Mouse (Mus musculus): ENCODE measurements around the gene Slc3a1. TPM values are rescaled to one million over a fixed set of nuclear protein-coding genes. Genes with fewer than 3 reads are reported as not detected.

Gene Slc3a1
- polyA plus RNA-seq, 1 experiment from 2014 or later, result 0.58 TPM

GRCm38 (mm10) chr17:85096396-85096795 lies 68.2 kb downstream of the Slc3a1 start:
- H3K27ac ChIP-seq (ENCODE audit: low read length), result no peak overlapping the region
- ATAC-seq (ENCODE audit: insufficient number of reproducible peaks, insufficient read depth, low FRiP score, low read depth), result no peak
- H3K9ac ChIP-seq (replicated peaks; ENCODE audit: low read depth, low read length), result no peak overlapping the region
- no peaks in the 10 kb centered on the region for H3K36me3 ChIP-seq (ENCODE audit: control insufficient read depth, insufficient read depth, low read length)
- H3K9me3 ChIP-seq (ENCODE audit: control insufficient read depth, low read depth, low read length), result 0 out of 2 replicates have a peak, but pooled peaks cover 5% of the 10 kb centered on the region
- H3K4me3 ChIP-seq (ENCODE audit: low read depth, low read length), result no peak overlapping the region
- WGBS, result 96% methylated on average over 3 of the region's 3 CpGs
- H3K27me3 ChIP-seq (ENCODE audit: control insufficient read depth, insufficient read depth, low read length), result no peaks in the 10 kb centered on the region
- H3K4me2 ChIP-seq (replicated peaks; ENCODE audit: low read depth, low read length), result no peak overlapping the region
- H3K4me1 ChIP-seq (ENCODE audit: control insufficient read depth, insufficient read depth, low read length), result peaks cover 2% of the 10 kb centered on the region; the same call in 1 of the 2 replicates

GRCm38 (mm10) chr17:85098677-85099323 lies 70.6 kb downstream of the Slc3a1 start:
- Histone ChIP-seq H3K9me3 (ENCODE audit: control insufficient read depth, low read depth, low read length) (0 out of 2 replicates have a peak, but pooled peaks cover 5% of the 10 kb centered on the region), H3K4me3 (ENCODE audit: low read depth, low read length) (no peak overlapping the region), H3K9ac (replicated peaks; ENCODE audit: low read depth, low read length) (no peak overlapping the region), H3K4me2 (replicated peaks; ENCODE audit: low read depth, low read length) (no peak overlapping the region), H3K27ac (ENCODE audit: low read length) (no peak overlapping the region), H3K4me1 (ENCODE audit: control insufficient read depth, insufficient read depth, low read length) (no peaks in the 10 kb centered on the region), H3K27me3 (ENCODE audit: control insufficient read depth, insufficient read depth, low read length) (no peaks in the 10 kb centered on the region), H3K36me3 (ENCODE audit: control insufficient read depth, insufficient read depth, low read length) (no peaks in the 10 kb centered on the region)
- 89% methylated on average over 7 of the region's 7 CpGs for WGBS
- no peak for ATAC-seq (ENCODE audit: insufficient number of reproducible peaks, insufficient read depth, low FRiP score, low read depth)

- no peak overlapping the region for H3K27ac ChIP-seq (ENCODE audit: low read length)
- no peak overlapping the region for H3K9ac ChIP-seq (replicated peaks; ENCODE audit: low read depth, low read length)
- H3K36me3 ChIP-seq (ENCODE audit: control insufficient read depth, insufficient read depth, low read length), result no peaks in the 10 kb centered on the region
- WGBS, result 81% methylated on average over 3 of the region's 3 CpGs
- H3K27me3 ChIP-seq (ENCODE audit: control insufficient read depth, insufficient read depth, low read length), result no peaks in the 10 kb centered on the region
- no peaks in the 10 kb centered on the region for H3K4me1 ChIP-seq (ENCODE audit: control insufficient read depth, insufficient read depth, low read length)
- 0 out of 2 replicates have a peak, but pooled peaks cover 5% of the 10 kb centered on the region for H3K9me3 ChIP-seq (ENCODE audit: control insufficient read depth, low read depth, low read length)
- H3K4me2 ChIP-seq (replicated peaks; ENCODE audit: low read depth, low read length), result no peak overlapping the region
- no peak overlapping the region for H3K4me3 ChIP-seq (ENCODE audit: low read depth, low read length)
- no peak for ATAC-seq (ENCODE audit: insufficient number of reproducible peaks, insufficient read depth, low FRiP score, low read depth)
Measured at GRCm38 (mm10) chr17:85100232-85100631, 72.1 kb downstream of the Slc3a1 start.

- H3K4me2 ChIP-seq (replicated peaks; ENCODE audit: low read depth, low read length), result no peak overlapping the region
- WGBS, result 87% methylated on average over 7 of the region's 7 CpGs
- H3K9ac ChIP-seq (replicated peaks; ENCODE audit: low read depth, low read length), result no peak overlapping the region
- H3K4me1 ChIP-seq (ENCODE audit: control insufficient read depth, insufficient read depth, low read length), result no peaks in the 10 kb centered on the region
- ATAC-seq (ENCODE audit: insufficient number of reproducible peaks, insufficient read depth, low FRiP score, low read depth), result no peak
- H3K9me3 ChIP-seq (ENCODE audit: control insufficient read depth, low read depth, low read length), result 0 out of 2 replicates have a peak, but pooled peaks cover 5% of the 10 kb centered on the region
- no peaks in the 10 kb centered on the region for H3K27me3 ChIP-seq (ENCODE audit: control insufficient read depth, insufficient read depth, low read length)
- no peak overlapping the region for H3K27ac ChIP-seq (ENCODE audit: low read length)
- H3K4me3 ChIP-seq (ENCODE audit: low read depth, low read length), result no peak overlapping the region
- H3K36me3 ChIP-seq (ENCODE audit: control insufficient read depth, insufficient read depth, low read length), result no peaks in the 10 kb centered on the region
Measured at GRCm38 (mm10) chr17:85101751-85102150, 73.6 kb downstream of the Slc3a1 start.

GRCm38 (mm10) chr17:85103310-85103709 lies 75.1 kb downstream of the Slc3a1 start:
- WGBS, result 23% methylated on average over 2 of the region's 2 CpGs
- Histone ChIP-seq H3K9ac (replicated peaks; ENCODE audit: low read depth, low read length) (no peak overlapping the region), H3K4me2 (replicated peaks; ENCODE audit: low read depth, low read length) (no peak overlapping the region), H3K9me3 (ENCODE audit: control insufficient read depth, low read depth, low read length) (no peaks in the 10 kb centered on the region), H3K27me3 (ENCODE audit: control insufficient read depth, insufficient read depth, low read length) (no peaks in the 10 kb centered on the region), H3K4me3 (ENCODE audit: low read depth, low read length) (no peak overlapping the region), H3K27ac (ENCODE audit: low read length) (no peak overlapping the region), H3K36me3 (ENCODE audit: control insufficient read depth, insufficient read depth, low read length) (no peaks in the 10 kb centered on the region), H3K4me1 (ENCODE audit: control insufficient read depth, insufficient read depth, low read length) (no peaks in the 10 kb centered on the region)
- peak; percentile 56; the same call in 1 of the 2 replicates for ATAC-seq (ENCODE audit: insufficient number of reproducible peaks, insufficient read depth, low FRiP score, low read depth)

- H3K4me3 ChIP-seq (ENCODE audit: low read depth, low read length), result no peak overlapping the region
- H3K4me2 ChIP-seq (replicated peaks; ENCODE audit: low read depth, low read length), result no peak overlapping the region
- H3K27ac ChIP-seq (ENCODE audit: low read length), result no peak overlapping the region
- no peaks in the 10 kb centered on the region for H3K27me3 ChIP-seq (ENCODE audit: control insufficient read depth, insufficient read depth, low read length)
- H3K36me3 ChIP-seq (ENCODE audit: control insufficient read depth, insufficient read depth, low read length), result no peaks in the 10 kb centered on the region
- ATAC-seq (ENCODE audit: insufficient number of reproducible peaks, insufficient read depth, low FRiP score, low read depth), result no peak
- H3K9me3 ChIP-seq (ENCODE audit: control insufficient read depth, low read depth, low read length), result no peaks in the 10 kb centered on the region
- H3K9ac ChIP-seq (replicated peaks; ENCODE audit: low read depth, low read length), result no peak overlapping the region
- no peaks in the 10 kb centered on the region for H3K4me1 ChIP-seq (ENCODE audit: control insufficient read depth, insufficient read depth, low read length)
- WGBS, result 100% methylated on average over 1 of the region's 1 CpGs
Measured at GRCm38 (mm10) chr17:85110640-85111039, 82.5 kb downstream of the Slc3a1 start.

- H3K9ac ChIP-seq (replicated peaks; ENCODE audit: low read depth, low read length), result no peak overlapping the region
- no peaks in the 10 kb centered on the region for H3K9me3 ChIP-seq (ENCODE audit: control insufficient read depth, low read depth, low read length)
- H3K4me1 ChIP-seq (ENCODE audit: control insufficient read depth, insufficient read depth, low read length), result no peaks in the 10 kb centered on the region
- H3K27me3 ChIP-seq (ENCODE audit: control insufficient read depth, insufficient read depth, low read length), result no peaks in the 10 kb centered on the region
- 80% methylated on average over 8 of the region's 8 CpGs for WGBS
- H3K36me3 ChIP-seq (ENCODE audit: control insufficient read depth, insufficient read depth, low read length), result no peaks in the 10 kb centered on the region
- no peak overlapping the region for H3K4me2 ChIP-seq (replicated peaks; ENCODE audit: low read depth, low read length)
- no peak overlapping the region for H3K27ac ChIP-seq (ENCODE audit: low read length)
- ATAC-seq (ENCODE audit: insufficient number of reproducible peaks, insufficient read depth, low FRiP score, low read depth), result no peak
- H3K4me3 ChIP-seq (ENCODE audit: low read depth, low read length), result no peak overlapping the region
Measured at GRCm38 (mm10) chr17:85113441-85113840, 85.3 kb downstream of the Slc3a1 start.

Data from stomach, embryonic 14.5 days (tissue).